Mouse (Mus musculus): ENCODE measurements around the gene Myh6. TPM values are rescaled to one million over a fixed set of nuclear protein-coding genes. Genes with fewer than 3 reads are reported as not detected.
"Not testable (repeated sequence)": the region's sequence is repeated elsewhere in the genome, so short reads cannot be mapped to it uniquely, and the experiment has no call there.

Myh6 gene
- total and polyA plus RNA-seq, 2 experiments from 2014 or later: 3,976 to 9,737 TPM

- no peaks in the 10 kb centered on the region for H3K27me3 ChIP-seq (ENCODE audit: control insufficient read depth, insufficient read depth, low read length)
- H3K4me3 ChIP-seq (ENCODE audit: low read depth, low read length): no peak overlapping the region
- no peak overlapping the region for H3K4me2 ChIP-seq (ENCODE audit: low read depth, low read length)
- H3K27ac ChIP-seq (ENCODE audit: low read depth): peak overlapping the region; percentile 58
- TF ChIP-seq EP300 (IDR thresholded peaks at IDR 0.05; ENCODE audit: low read depth): no peak
- no peak for TF ChIP-seq CTCF (IDR thresholded peaks at IDR 0.05; ENCODE audit: low read depth)
- ATAC-seq (ENCODE audit: insufficient read depth, low read depth) (no peak), DNase-seq (ENCODE audit: low spot score) (no peak)
- H3K36me3 ChIP-seq (replicated peaks; ENCODE audit: control insufficient read depth, insufficient read depth, low read length): peaks cover 90% of the 10 kb centered on the region
- no peaks in the 10 kb centered on the region for H3K9me3 ChIP-seq (replicated peaks; ENCODE audit: control insufficient read depth, low read length)
- H3K9ac ChIP-seq (replicated peaks; ENCODE audit: low read depth, low read length): peak overlapping the region; percentile 43
- 66% methylated on average over 3 of the region's 3 CpGs for WGBS
- H3K4me1 ChIP-seq (ENCODE audit: control insufficient read depth, insufficient read depth): no peaks in the 10 kb centered on the region
Observed at GRCm38 (mm10) chr14:54954474-54954873, 12.3 kb downstream of the Myh6 start.

GRCm38 (mm10) chr14:54953664-54954206 lies 13.0 kb downstream of the Myh6 start:
- DNase-seq (ENCODE audit: low spot score): no peak
- H3K9me3 ChIP-seq (replicated peaks; ENCODE audit: control insufficient read depth, low read length): no peaks in the 10 kb centered on the region
- ATAC-seq (ENCODE audit: insufficient read depth, low read depth): peak; percentile 2; the same call in 1 of the 2 replicates
- peak overlapping the region; percentile 63; the same call in 1 of the 2 replicates for H3K27ac ChIP-seq (ENCODE audit: low read depth)
- TF ChIP-seq EP300 (IDR thresholded peaks at IDR 0.05; ENCODE audit: low read depth): peak; percentile 90; the same call in 1 of the 2 replicates
- TF ChIP-seq CTCF (IDR thresholded peaks at IDR 0.05; ENCODE audit: low read depth): no peak
- peaks cover 91% of the 10 kb centered on the region for H3K36me3 ChIP-seq (replicated peaks; ENCODE audit: control insufficient read depth, insufficient read depth, low read length)
- 84% methylated on average over 8 of the region's 8 CpGs for WGBS
- no peak overlapping the region for H3K4me3 ChIP-seq (ENCODE audit: low read depth, low read length)
- H3K4me1 ChIP-seq (ENCODE audit: control insufficient read depth, insufficient read depth): no peaks in the 10 kb centered on the region
- no peaks in the 10 kb centered on the region for H3K27me3 ChIP-seq (ENCODE audit: control insufficient read depth, insufficient read depth, low read length)
- no peak overlapping the region; the same call in 1 of the 2 replicates for H3K4me2 ChIP-seq (ENCODE audit: low read depth, low read length)
- H3K9ac ChIP-seq (replicated peaks; ENCODE audit: low read depth, low read length): 0 out of 2 replicates have a peak overlapping the region, but pooled peaks have one; percentile 7

GRCm38 (mm10) chr14:54951587-54951986 lies 15.1 kb downstream of the Myh6 start:
- H3K4me1 ChIP-seq (ENCODE audit: control insufficient read depth, insufficient read depth): no peaks in the 10 kb centered on the region
- ATAC-seq (ENCODE audit: insufficient read depth, low read depth) (no peak), DNase-seq (ENCODE audit: low spot score) (no peak)
- no peak overlapping the region for H3K9ac ChIP-seq (replicated peaks; ENCODE audit: low read depth, low read length)
- peaks cover 91% of the 10 kb centered on the region for H3K36me3 ChIP-seq (replicated peaks; ENCODE audit: control insufficient read depth, insufficient read depth, low read length)
- no peak overlapping the region for H3K4me2 ChIP-seq (ENCODE audit: low read depth, low read length)
- H3K9me3 ChIP-seq (replicated peaks; ENCODE audit: control insufficient read depth, low read length): no peaks in the 10 kb centered on the region
- no peak overlapping the region for H3K4me3 ChIP-seq (ENCODE audit: low read depth, low read length)
- WGBS: 81% methylated on average over 6 of the region's 6 CpGs
- H3K27me3 ChIP-seq (ENCODE audit: control insufficient read depth, insufficient read depth, low read length): no peaks in the 10 kb centered on the region
- peak; percentile 83; the same call in 1 of the 2 replicates for TF ChIP-seq EP300 (IDR thresholded peaks at IDR 0.05; ENCODE audit: low read depth)
- no peak for TF ChIP-seq CTCF (IDR thresholded peaks at IDR 0.05; ENCODE audit: low read depth)
- H3K27ac ChIP-seq (ENCODE audit: low read depth): peak overlapping the region; percentile 63; the same call in 1 of the 2 replicates

- no peak for DNase-seq (ENCODE audit: low spot score)
- H3K4me2 ChIP-seq (ENCODE audit: low read depth, low read length): no peak overlapping the region
- no peaks in the 10 kb centered on the region for H3K9me3 ChIP-seq (replicated peaks; ENCODE audit: control insufficient read depth, low read length)
- H3K9ac ChIP-seq (replicated peaks; ENCODE audit: low read depth, low read length): no peak overlapping the region
- H3K4me3 ChIP-seq (ENCODE audit: low read depth, low read length): no peak overlapping the region
- no peak for ATAC-seq (ENCODE audit: insufficient read depth, low read depth)
- TF ChIP-seq EP300 (IDR thresholded peaks at IDR 0.05; ENCODE audit: low read depth) (no peak; the same call in 1 of the 2 replicates), CTCF (IDR thresholded peaks at IDR 0.05; ENCODE audit: low read depth) (no peak)
- peaks cover 94% of the 10 kb centered on the region for H3K36me3 ChIP-seq (replicated peaks; ENCODE audit: control insufficient read depth, insufficient read depth, low read length)
- 47% methylated on average over 12 of the region's 12 CpGs for WGBS
- H3K27me3 ChIP-seq (ENCODE audit: control insufficient read depth, insufficient read depth, low read length): no peaks in the 10 kb centered on the region
- H3K27ac ChIP-seq (ENCODE audit: low read depth): peak overlapping the region; percentile 31; the same call in 1 of the 2 replicates
- no peaks in the 10 kb centered on the region for H3K4me1 ChIP-seq (ENCODE audit: control insufficient read depth, insufficient read depth)
Observed at GRCm38 (mm10) chr14:54950493-54950892, 16.2 kb downstream of the Myh6 start.

- Histone ChIP-seq H3K36me3 (replicated peaks; ENCODE audit: control insufficient read depth, insufficient read depth, low read length) (peaks cover 97% of the 10 kb centered on the region), H3K27ac (ENCODE audit: low read depth) (peak overlapping the region; percentile 56), H3K4me2 (ENCODE audit: low read depth, low read length) (no peak overlapping the region), H3K9ac (replicated peaks; ENCODE audit: low read depth, low read length) (no peak overlapping the region), H3K4me3 (ENCODE audit: low read depth, low read length) (no peak overlapping the region), H3K9me3 (replicated peaks; ENCODE audit: control insufficient read depth, low read length) (no peaks in the 10 kb centered on the region), H3K27me3 (ENCODE audit: control insufficient read depth, insufficient read depth, low read length) (no peaks in the 10 kb centered on the region), H3K4me1 (ENCODE audit: control insufficient read depth, insufficient read depth) (no peaks in the 10 kb centered on the region)
- WGBS: 66% methylated on average over 9 of the region's 9 CpGs
- ATAC-seq (ENCODE audit: insufficient read depth, low read depth) (no peak), DNase-seq (ENCODE audit: low spot score) (no peak)
- TF ChIP-seq CTCF (IDR thresholded peaks at IDR 0.05; ENCODE audit: low read depth) (no peak), EP300 (IDR thresholded peaks at IDR 0.05; ENCODE audit: low read depth) (no peak)
Observed at GRCm38 (mm10) chr14:54948781-54949180, 17.9 kb downstream of the Myh6 start.

- DNase-seq (ENCODE audit: low spot score); H3K4me3 ChIP-seq (ENCODE audit: low read depth, low read length); H3K9me3 ChIP-seq (replicated peaks; ENCODE audit: control insufficient read depth, low read length); H3K27ac ChIP-seq (ENCODE audit: low read depth); H3K9ac ChIP-seq (replicated peaks; ENCODE audit: low read depth, low read length); H3K4me1 ChIP-seq (ENCODE audit: control insufficient read depth, insufficient read depth); H3K27me3 ChIP-seq (ENCODE audit: control insufficient read depth, insufficient read depth, low read length); ATAC-seq (ENCODE audit: insufficient read depth, low read depth); H3K4me2 ChIP-seq (ENCODE audit: low read depth, low read length): not testable (repeated sequence)
- peaks cover 97% of the 10 kb centered on the region for H3K36me3 ChIP-seq (replicated peaks; ENCODE audit: control insufficient read depth, insufficient read depth, low read length)
- whole genome bisulfite sequencing: 79% methylated on average over 10 of the region's 11 CpGs
Observed at GRCm38 (mm10) chr14:54947008-54947407, 19.7 kb downstream of the Myh6 start.

Measured in heart, postnatal 0 days (tissue).